Mouse (Mus musculus) ovary, postnatal 36 days (tissue): Measurements from ENCODE around the gene Ikzf1.

ENCODE experiments used
- DNase-seq: peaks from one replicate; pipeline ENCODE4 v3.0.0; 2022; ENCODE audit warnings: low spot score, mixed read lengths

The Ikzf1 gene

DNA sequence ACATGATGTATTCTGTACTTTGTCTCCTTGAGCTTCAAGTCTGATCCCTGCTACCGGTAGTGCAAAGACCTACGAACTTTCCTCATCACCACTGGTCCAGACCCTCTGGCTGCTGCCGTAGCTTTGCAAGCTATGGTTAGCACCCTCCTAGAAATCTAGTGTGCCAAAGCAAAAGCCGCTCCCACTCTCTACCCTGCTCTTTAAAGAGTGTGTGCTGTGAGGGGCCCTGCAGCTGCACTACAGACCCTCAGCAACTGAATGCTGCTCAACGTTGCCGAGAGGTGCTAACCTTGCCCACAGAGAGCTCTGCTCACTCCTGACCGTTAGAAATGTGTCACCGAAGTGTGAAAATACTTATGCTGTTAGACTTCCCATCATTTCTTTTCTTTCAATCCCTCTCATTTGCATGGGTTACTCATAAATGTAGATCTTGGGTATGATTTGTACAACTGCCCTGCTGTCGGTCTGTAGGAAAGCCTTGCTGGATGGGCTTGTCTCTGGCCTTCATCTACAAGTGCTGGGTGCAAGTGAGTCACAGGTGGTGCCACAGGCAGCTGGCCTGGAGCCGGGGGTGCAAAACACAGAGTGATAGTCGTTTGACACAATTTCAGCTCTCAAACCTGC lies 40.6 kb downstream of the Ikzf1 start:
- no peak for DNase-seq

GRCm38 (mm10) chr11:11725876-11726525 lies 41.2 kb downstream of the Ikzf1 start:
- DNase-seq, result no peak

GRCm38 (mm10) chr11:11726807-11727276 lies 42.0 kb downstream of the Ikzf1 start:
- no peak for DNase-seq

DNA sequence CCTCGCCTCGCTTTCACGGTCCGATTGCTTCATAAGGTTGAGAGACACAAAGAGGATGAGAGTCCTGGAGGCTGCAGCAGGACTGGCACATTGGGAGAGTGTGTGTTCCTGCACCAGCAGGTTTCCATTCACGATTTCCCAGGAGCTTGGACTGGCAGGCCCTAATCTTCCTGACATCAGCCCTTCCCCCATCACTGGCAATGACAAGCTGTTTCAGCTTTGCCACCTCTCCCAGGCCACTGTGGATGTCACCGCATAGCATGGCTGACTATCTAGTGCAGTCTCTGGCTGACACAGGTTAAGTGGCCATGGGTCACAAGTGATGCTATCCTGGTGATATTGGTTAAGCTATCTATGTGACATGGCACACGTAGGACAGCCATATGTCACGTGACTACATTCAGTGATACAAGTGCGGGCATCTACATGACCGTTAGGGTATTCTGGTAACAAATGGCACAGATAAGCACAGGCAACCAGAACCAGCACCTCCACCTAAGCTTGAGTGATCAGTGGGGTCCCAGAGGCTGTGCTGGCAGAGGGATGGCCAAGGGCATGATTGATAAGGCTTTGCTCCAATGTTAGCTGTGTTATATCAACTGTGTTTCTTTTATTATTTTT lies 43.2 kb downstream of the Ikzf1 start:
- no peak for DNase-seq

DNA sequence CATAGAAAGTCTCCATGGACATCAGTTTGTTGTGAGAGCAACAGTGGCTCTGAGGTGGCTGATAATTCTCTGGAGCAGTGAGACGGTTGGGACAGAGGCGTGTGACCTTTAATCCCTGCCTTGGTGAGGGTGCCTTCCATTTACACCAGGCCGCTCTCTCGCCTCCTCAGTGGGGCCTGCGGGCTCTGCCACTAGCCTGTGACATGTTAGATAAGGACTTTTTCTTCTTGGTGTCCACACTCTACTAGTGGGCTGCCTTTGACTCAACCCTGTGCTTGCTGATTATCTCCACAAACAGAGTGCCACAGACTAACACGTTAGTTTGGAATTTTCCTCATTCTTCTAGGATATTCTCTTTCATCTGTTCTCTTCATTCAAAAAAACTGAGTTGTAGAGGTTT lies 44.4 kb downstream of the Ikzf1 start:
- DNase-seq, result no peak

- no peak for DNase-seq
Measured at GRCm38 (mm10) chr11:11730062-11730461, 45.3 kb downstream of the Ikzf1 start.

- no peak for DNase-seq
Measured at GRCm38 (mm10) chr11:11731727-11732126, 46.9 kb downstream of the Ikzf1 start.

DNA sequence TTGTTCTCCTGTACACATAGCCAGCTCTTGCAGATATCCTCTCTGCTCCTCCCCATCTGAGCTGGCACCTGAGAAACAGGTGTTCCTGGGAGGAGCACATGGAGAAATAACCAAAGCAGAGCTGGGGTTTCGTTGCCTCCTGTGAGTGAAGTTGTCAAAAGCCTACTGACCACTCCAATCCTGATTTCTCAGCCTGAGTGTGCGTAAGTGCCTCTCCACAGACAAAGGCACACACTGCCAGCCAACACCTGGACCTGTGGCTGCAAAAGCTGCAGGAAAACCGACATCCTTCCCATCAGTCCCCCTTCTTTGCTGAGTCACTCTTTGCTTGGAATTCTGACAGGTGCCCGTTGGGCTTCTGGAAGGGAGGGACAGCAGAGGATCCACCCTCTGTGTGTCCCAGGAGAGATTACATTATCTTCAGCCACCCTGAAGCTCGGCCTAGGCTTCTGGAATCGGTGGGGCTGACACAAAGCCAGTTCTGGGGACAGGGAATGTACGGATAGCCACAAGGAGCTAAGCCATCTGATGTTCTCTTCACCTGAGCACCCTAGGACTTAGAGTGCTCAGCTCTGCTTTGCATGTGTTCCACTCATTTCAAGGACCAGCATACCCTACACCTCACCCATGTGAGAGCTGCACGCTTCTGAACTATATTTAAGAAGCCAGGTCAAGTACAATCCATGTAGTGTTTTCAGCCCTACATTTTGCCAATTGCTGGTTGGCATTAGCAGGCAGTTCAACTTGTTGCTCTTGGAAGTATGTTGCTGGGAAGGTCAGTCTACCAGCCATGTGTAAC lies 48.4 kb downstream of the Ikzf1 start:
- DNase-seq, result no peak

DNA sequence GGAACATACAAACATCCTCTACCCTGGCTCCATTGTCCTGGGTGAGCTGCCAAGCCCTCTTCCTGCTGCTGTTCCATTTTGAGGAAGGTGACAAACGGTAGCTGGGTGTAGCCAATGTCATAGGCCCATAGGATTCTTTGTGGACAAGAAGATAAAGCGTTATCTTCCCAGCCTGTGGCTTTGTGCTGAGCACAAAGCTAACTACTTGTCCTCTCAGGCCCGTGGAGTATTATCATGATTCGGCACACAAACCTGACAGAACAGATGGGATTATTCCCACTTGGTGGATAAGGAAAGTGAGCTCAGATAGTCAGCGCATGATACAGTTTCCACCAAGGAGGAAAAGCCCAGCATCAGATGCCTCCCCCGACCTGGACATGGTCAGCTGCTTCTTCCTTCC lies 50.4 kb downstream of the Ikzf1 start:
- DNase-seq, result no peak

DNA sequence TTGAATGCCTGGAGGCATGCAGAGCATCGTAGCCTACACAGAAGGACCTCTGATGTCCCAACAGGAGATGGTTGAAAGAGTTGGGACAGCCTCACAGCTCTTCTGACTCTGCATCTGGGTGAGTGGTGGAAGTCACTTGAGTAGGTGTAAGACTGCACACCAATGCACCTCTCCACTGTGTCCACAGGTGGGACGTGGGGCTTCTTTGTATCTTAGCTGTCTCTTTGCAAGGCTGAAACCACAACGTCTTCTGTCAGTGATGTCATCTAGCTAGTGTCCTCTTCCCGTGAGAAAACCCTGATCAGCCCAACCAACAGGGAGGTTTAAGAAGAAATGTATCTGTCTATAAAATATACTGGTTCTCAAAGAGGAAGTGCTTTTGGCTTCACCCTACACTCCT lies 52.1 kb downstream of the Ikzf1 start:
- DNase-seq, result no peak

DNA sequence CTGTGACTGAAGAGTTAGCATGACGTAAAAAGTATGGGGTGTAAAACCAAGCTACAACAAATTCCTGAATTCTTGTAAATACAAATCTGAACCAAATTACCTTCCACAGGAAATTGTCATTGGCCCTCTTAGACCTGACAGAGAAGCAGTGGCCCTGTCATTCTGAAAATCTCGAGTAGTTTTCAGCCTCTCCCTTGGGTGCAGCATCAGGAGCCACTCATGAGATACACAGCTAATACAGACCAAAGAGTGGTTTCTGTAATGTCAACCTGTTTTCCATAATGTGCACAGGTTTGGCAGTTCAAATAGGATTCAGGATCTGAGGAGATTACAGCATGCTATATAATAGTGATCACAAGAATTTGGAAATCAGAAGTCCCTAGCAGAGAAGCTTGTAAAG lies 52.8 kb downstream of the Ikzf1 start:
- no peak for DNase-seq

- no peak for DNase-seq
Measured at GRCm38 (mm10) chr11:11739054-11739453, 54.3 kb downstream of the Ikzf1 start.

GRCm38 (mm10) chr11:11740603-11741002 lies 55.8 kb downstream of the Ikzf1 start:
- no peak for DNase-seq

- DNase-seq, result no peak
Measured at GRCm38 (mm10) chr11:11741574-11741973, 56.8 kb downstream of the Ikzf1 start.

DNA sequence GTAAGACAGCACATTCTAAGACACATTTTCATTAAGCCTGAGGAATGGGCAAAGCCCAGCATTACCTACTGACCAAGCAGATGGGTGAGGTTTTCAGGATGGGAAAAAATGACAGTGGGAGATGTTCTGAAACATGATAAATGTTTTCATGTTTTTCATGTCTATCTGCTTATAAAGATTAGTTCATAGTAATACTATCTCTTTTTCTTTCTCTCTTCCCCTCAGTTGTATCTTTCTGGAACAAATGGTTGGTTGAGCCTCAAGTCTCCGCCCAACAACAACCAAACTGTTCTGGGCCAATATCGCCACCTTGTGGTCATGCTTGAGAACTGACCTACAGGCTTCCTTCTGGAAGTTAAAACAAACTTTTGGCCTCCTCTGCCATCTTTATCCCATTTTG lies 57.8 kb downstream of the Ikzf1 start:
- DNase-seq, result no peak

DNA sequence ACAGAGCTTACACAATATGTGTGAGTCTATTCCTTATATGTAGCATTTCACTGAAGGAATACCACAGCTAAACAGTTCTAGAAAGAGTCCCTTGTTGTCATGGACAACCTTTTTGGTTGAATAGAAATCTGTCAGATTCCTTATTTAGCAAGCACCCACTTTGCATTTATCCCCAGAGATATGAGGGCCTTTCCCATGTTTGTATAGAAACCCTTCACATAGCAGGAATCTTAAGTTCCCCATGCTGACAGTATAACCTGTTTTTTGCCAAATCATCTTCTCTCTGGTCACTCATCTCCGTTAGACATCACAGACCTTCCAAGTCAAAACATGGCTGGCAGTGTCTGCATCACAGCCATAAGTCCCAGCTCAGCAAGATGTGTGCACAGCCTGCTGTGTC lies 59.4 kb downstream of the Ikzf1 start:
- no peak for DNase-seq

DNA sequence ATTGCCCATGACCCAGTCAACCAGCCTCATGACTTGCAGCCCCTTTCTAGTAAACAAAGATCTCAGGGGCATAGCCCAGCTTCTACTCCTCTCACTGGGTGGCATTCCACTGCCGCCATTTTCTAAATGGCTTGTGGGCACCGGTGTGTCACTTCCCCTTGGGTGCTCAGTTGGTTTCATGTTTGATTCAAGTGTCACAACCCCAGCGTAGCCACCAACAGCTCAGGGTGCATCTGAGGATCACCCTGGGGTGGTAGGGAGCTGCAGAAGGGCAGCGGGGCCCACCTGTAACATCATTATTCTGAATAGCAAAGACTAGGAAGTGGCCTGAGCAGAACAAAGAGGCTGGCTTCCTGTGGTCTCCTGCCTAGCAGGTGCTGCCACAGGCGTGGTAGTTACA lies 66.3 kb downstream of the Ikzf1 start:
- DNase-seq, result no peak

DNA sequence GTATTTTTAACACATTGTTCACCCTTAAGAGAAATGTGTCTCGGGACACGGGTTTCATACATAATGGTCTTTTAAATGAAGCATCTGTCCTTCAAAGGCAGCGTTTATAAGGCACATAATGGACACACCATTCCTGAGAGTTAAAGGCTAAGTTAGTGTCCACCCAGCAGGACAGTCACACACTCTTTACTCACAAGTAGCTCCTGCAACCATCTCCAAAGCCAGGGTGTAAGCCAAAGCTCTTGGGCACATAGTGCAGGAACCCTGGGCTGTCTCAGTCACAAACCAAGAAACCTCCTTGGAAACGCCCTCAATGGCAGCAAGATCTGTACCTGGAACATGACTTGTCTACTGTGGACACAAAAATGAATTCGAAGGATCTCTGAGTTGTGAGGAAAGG lies 68.1 kb downstream of the Ikzf1 start:
- DNase-seq, result no peak

- no peak for DNase-seq
Measured at GRCm38 (mm10) chr11:11758121-11758520, 73.3 kb downstream of the Ikzf1 start.

- DNase-seq, result no peak
Measured at GRCm38 (mm10) chr11:11758883-11759282, 74.1 kb downstream of the Ikzf1 start.

DNA sequence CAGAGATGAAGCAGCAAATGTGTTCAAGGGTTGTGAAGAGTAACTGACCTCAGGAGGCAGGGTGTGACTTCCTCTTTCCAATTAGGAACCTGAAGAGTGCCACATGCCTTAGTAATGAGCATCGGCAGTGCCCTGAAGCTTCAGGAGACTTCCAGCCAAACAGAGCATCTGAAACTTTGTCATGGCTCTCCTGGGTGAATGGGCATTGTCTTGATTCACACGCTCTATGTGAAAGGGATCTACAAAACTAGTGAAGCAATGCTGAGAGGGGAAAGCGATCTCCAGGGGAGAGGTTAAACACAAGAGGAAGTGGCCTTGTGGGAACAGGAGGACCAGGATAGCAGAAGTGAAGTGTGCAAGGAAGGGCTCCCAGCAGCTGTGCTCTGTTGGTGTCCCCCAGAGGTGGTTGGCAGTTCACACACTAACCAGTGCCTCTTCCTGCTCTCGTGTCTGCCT lies 78.4 kb downstream of the Ikzf1 start:
- no peak for DNase-seq

DNA sequence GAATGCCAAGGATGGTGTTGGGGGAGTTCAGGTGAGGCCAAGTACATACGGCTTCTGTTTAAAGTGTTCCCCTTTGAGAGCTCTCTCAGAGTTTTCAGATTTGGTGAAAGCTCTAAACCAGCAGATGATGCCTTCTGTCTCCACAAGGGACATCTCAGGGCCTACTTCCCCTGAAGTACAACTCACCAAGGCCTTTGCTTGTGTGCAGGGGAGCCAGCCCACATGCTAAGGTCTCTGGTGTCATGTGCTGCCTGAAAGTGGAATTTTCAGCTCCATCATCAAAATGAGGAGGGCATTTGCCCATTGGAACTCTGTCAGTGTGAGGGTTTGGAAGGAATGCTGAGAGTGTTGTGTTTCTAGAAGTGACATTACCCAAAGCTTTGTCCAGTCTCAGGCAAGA lies 80.6 kb downstream of the Ikzf1 start:
- no peak for DNase-seq

DNA sequence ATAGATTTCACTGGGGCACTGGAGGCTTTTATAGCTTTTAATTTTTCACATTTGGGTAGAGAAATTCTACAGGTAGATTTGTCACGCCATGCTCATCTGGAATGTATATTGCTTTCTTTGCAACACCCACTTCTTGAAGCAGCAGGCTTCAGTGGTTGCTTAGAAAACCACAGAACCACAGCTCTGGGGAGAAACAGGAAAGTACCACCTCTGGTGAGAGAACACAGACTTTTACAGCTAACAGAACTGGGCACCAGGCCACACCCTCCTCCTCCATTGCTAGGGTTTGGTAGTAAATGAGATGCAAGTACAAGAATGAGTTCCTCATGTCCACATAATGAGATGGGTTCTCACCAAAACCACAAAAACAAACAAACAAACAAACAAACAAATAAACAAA lies 81.3 kb downstream of the Ikzf1 start:
- DNase-seq, result no peak
